10 mouse cellular contexts compared by ENCODE assay signal in genomic region chr6:97252711-97253221, GRCm38 (mm10). TPM values are rescaled to one million over a fixed set of nuclear protein-coding genes. Genes with fewer than 3 reads are reported as not detected.
DNase-seq lines count a peak whose midpoint lies in the region; ATAC-seq and TF ChIP-seq lines count a peak whose summit lies in the region.
"Had no signal": no experiment of that assay in that cellular context is flagged by ENCODE, and none has a peak within 500 bp of the region (broad histone marks: within the 10 kb centered on the region; RNA-seq: fewer than 3 reads in every experiment).

TSS of gene Lmod3 (minus strand) at chr6:97252759.

- H3K4me2 ChIP-seq in lung, postnatal 0 days (replicated peaks; ENCODE audit: low read depth, low read length) = no peak within 1 kb of the TSS
- peak within 1 kb of the TSS; percentile 54 for H3K4me2 ChIP-seq in heart, embryonic 15.5 days
- H3K4me2 ChIP-seq in stomach, embryonic 16.5 days (ENCODE audit: low read depth, low read length) = no peak within 1 kb of the TSS
- H3K4me2 ChIP-seq: liver, embryonic 13.5 days had no signal

- peak; percentile 41; the same call in 1 of the 2 replicates for ATAC-seq in lung, postnatal 0 days
- ATAC-seq in heart, embryonic 15.5 days (replicated peaks; ENCODE audit: insufficient number of reproducible peaks, insufficient read depth, low FRiP score, low read depth) = peak; percentile 82
- no peak for ATAC-seq in stomach, embryonic 16.5 days (ENCODE audit: insufficient read depth, low FRiP score)

- no peak for TF ChIP-seq POLR2A in lung, adult 2 months (IDR thresholded peaks at IDR 0.05; ENCODE audit: borderline replicate concordance, extremely low read depth, low read depth, low read length)

- no peak for TF ChIP-seq EP300 in lung, postnatal 0 days (IDR thresholded peaks at IDR 0.05)

- no peaks in the 10 kb centered on the region for H3K27me3 ChIP-seq in lung, postnatal 0 days (replicated peaks; ENCODE audit: insufficient read depth, low read length)
- no peaks in the 10 kb centered on the region for H3K27me3 ChIP-seq in heart, embryonic 15.5 days
- H3K27me3 ChIP-seq in stomach, embryonic 16.5 days (ENCODE audit: control insufficient read depth, insufficient read depth, low read length) = no peaks in the 10 kb centered on the region
- H3K27me3 ChIP-seq: liver, embryonic 13.5 days had no signal

- no peaks in the 10 kb centered on the region for H3K4me1 ChIP-seq in lung, postnatal 0 days (ENCODE audit: insufficient read depth, low read depth, low read length)
- H3K4me1 ChIP-seq in lung, adult 2 months (ENCODE audit: control insufficient read depth, insufficient read depth, low read length) = no peaks in the 10 kb centered on the region
- 0 out of 2 replicates have a peak, but pooled peaks cover 4% of the 10 kb centered on the region for H3K4me1 ChIP-seq in heart, embryonic 15.5 days (replicated peaks)
- H3K4me1 ChIP-seq in stomach, embryonic 16.5 days (ENCODE audit: control insufficient read depth, insufficient read depth, low read length) = peaks cover 7% of the 10 kb centered on the region

- TF ChIP-seq CTCF in lung, postnatal 0 days (IDR thresholded peaks at IDR 0.05) = no peak
- no peak for TF ChIP-seq CTCF in lung, adult 2 months (IDR thresholded peaks at IDR 0.05; ENCODE audit: insufficient read depth, low read length)

- H3K4me3 ChIP-seq in lung, postnatal 0 days (ENCODE audit: low read depth, low read length) = no peak within 1 kb of the TSS
- no peak within 1 kb of the TSS for H3K4me3 ChIP-seq in lung, adult 2 months (replicated peaks; ENCODE audit: extremely low read depth, low read depth, low read length)
- H3K4me3 ChIP-seq in heart, embryonic 15.5 days = peak within 1 kb of the TSS; percentile 45
- no peak within 1 kb of the TSS for H3K4me3 ChIP-seq in stomach, embryonic 16.5 days (replicated peaks; ENCODE audit: low read length)
- H3K4me3 ChIP-seq: liver, embryonic 13.5 days had no signal

- H3K9ac ChIP-seq in lung, postnatal 0 days (replicated peaks; ENCODE audit: low read depth) = no peak within 1 kb of the TSS
- H3K9ac ChIP-seq in heart, embryonic 15.5 days = peak within 1 kb of the TSS; percentile 49
- peak within 1 kb of the TSS; percentile 39; the same call in 1 of the 2 replicates for H3K9ac ChIP-seq in stomach, embryonic 16.5 days (ENCODE audit: low read length)
- H3K9ac ChIP-seq: liver, embryonic 13.5 days had no signal

- H3K9me3 ChIP-seq in lung, postnatal 0 days (ENCODE audit: low read length) = no peaks in the 10 kb centered on the region
- H3K9me3 ChIP-seq in heart, embryonic 15.5 days (replicated peaks) = no peaks in the 10 kb centered on the region
- H3K9me3 ChIP-seq in stomach, embryonic 16.5 days (replicated peaks; ENCODE audit: control insufficient read depth, low read length) = no peaks in the 10 kb centered on the region
- H3K9me3 ChIP-seq: liver, embryonic 13.5 days had no signal

- H3K27ac ChIP-seq in lung, postnatal 0 days (ENCODE audit: low read length) = no peak within 1 kb of the TSS
- H3K27ac ChIP-seq in heart, embryonic 15.5 days = peak within 1 kb of the TSS; percentile 92
- H3K27ac ChIP-seq in stomach, embryonic 16.5 days (ENCODE audit: low read length) = no peak within 1 kb of the TSS
- H3K27ac ChIP-seq: liver, embryonic 13.5 days had no signal

- H3K36me3 ChIP-seq in lung, postnatal 0 days (ENCODE audit: insufficient read depth, low read length) = no peaks in the 10 kb centered on the region
- no peaks in the 10 kb centered on the region for H3K36me3 ChIP-seq in heart, embryonic 15.5 days
- H3K36me3 ChIP-seq in stomach, embryonic 16.5 days (ENCODE audit: control insufficient read depth, insufficient read depth, low read length) = no peaks in the 10 kb centered on the region
- H3K36me3 ChIP-seq: liver, embryonic 13.5 days had no signal

- DNase-seq in lung, postnatal 0 days (ENCODE audit: low spot score) = peak; percentile 46
- DNase-seq in lung, adult 2 months = no peak
- peak; percentile 28 for DNase-seq in gastrocnemius, postnatal 25 days
- DNase-seq in adrenal gland, postnatal 14 days = no peak
- DNase-seq in cerebellum, postnatal 10 days = no peak
- DNase-seq: liver, embryonic 13.5 days; thymus, postnatal 4 days had no signal

- 17% methylated on average over 9 of the region's 9 CpGs for WGBS in lung, postnatal 0 days
- WGBS in lung, adult 2 months = 32% methylated on average over 9 of the region's 9 CpGs
- 14% methylated on average over 9 of the region's 9 CpGs for WGBS in heart, embryonic 15.5 days
- 12% methylated on average over 9 of the region's 9 CpGs for WGBS in stomach, embryonic 16.5 days

RNA-seq across cellular contexts. Expression of gene Lmod3, which starts in this region (rescaled TPM):
- 0.24 and 0.31 TPM in 2 replicates for polyA plus RNA-seq in lung, postnatal 0 days (2015; fragmentation: Nextera tagmentation; extraction: Ambion mirVana)
- polyA plus RNA-seq in lung, adult 2 months (2012; rRNA removed) = 0.22 and 2.0 TPM in 2 replicates
- 100 to 1,000 TPM; 143 to 148 TPM for total RNA-seq in gastrocnemius, postnatal 25 days (2021)
- polyA plus RNA-seq in heart, embryonic 15.5 days (2015; fragmentation: Nextera tagmentation; extraction: Ambion mirVana) = 16.8 and 24.7 TPM in 2 replicates
- polyA plus RNA-seq in stomach, embryonic 16.5 days (2015; fragmentation: Nextera tagmentation; extraction: Ambion mirVana) = 0.10 and 4.4 TPM in 2 replicates
- total RNA-seq in adrenal gland, postnatal 14 days (2021) = not detected in 2 replicates
- total RNA-seq: MEL had no signal

Comparison
In these comparisons a context has a peak if more than half of its experiments do, and no peak if none do; other contexts are left out.
1. RNA of gene Lmod3 (total RNA-seq): 143 to 148 TPM in gastrocnemius, postnatal 25 days; not detected in adrenal gland, postnatal 14 days; every median in the first group is over 100 times any median in the second.
2. Peak in DNase-seq and ATAC-seq in lung, postnatal 0 days; RNA of the gene not detected or under 1 TPM.